Mouse (Mus musculus): Measurements from ENCODE around the gene Igf1r. TPM values are rescaled to one million over a fixed set of nuclear protein-coding genes. Genes with fewer than 3 reads are reported as not detected.
"Not testable (repeated sequence)": the region's sequence is repeated elsewhere in the genome, so short reads cannot be mapped to it uniquely, and the experiment has no call there.

The Igf1r gene
- polyA plus RNA-seq, 1 experiment from 2014 or later = 34.7 TPM

- H3K36me3 ChIP-seq = no peaks in the 10 kb centered on the region
- H3K9me3 ChIP-seq = no peaks in the 10 kb centered on the region
- H3K4me1 ChIP-seq = peaks cover 18% of the 10 kb centered on the region
- H3K4me3 ChIP-seq = no peak overlapping the region; the same call in 1 of the 2 replicates
- ATAC-seq (ENCODE audit: low FRiP score, low read depth) = no peak
- no peak overlapping the region for H3K9ac ChIP-seq
- peak overlapping the region; percentile 58 for H3K4me2 ChIP-seq (replicated peaks)
- H3K27me3 ChIP-seq (replicated peaks) = peaks cover 6% of the 10 kb centered on the region
- H3K27ac ChIP-seq = no peak overlapping the region
- WGBS = 56% methylated on average over 8 of the region's 8 CpGs
These were observed 310.9 kb downstream of the Igf1r start for GRCm38 (mm10) chr7:68263346-68264027.

- peaks cover 18% of the 10 kb centered on the region for H3K4me1 ChIP-seq
- H3K9ac ChIP-seq = no peak within 1 kb of the TSS
- no peaks in the 10 kb centered on the region for H3K36me3 ChIP-seq
- no peaks in the 10 kb centered on the region for H3K9me3 ChIP-seq
- peaks cover 6% of the 10 kb centered on the region for H3K27me3 ChIP-seq (replicated peaks)
- H3K4me2 ChIP-seq (replicated peaks) = peak within 1 kb of the TSS; percentile 58
- ATAC-seq (ENCODE audit: low FRiP score, low read depth) = 0 out of 2 replicates have a peak, but pooled peaks have one; percentile 57
- 6% methylated on average over 25 of the region's 25 CpGs for WGBS
- H3K4me3 ChIP-seq = no peak within 1 kb of the TSS; the same call in 1 of the 2 replicates
- H3K27ac ChIP-seq = no peak within 1 kb of the TSS
These were observed 311.4 kb downstream of the Igf1r start, which contains the start of gene Pgpep1l for GRCm38 (mm10) chr7:68264028-68264453. Gene Pgpep1l (minus strand): TSS chr7:68264233.

GRCm38 (mm10) chr7:68264531-68264930 lies 311.9 kb downstream of the Igf1r start:
- H3K9ac ChIP-seq = no peak overlapping the region
- H3K27ac ChIP-seq = no peak overlapping the region
- H3K9me3 ChIP-seq = no peaks in the 10 kb centered on the region
- peak overlapping the region; percentile 58 for H3K4me2 ChIP-seq (replicated peaks)
- peaks cover 18% of the 10 kb centered on the region for H3K4me1 ChIP-seq
- 13% methylated on average over 14 of the region's 14 CpGs for WGBS
- no peak for ATAC-seq (ENCODE audit: low FRiP score, low read depth)
- H3K36me3 ChIP-seq = no peaks in the 10 kb centered on the region
- peaks cover 6% of the 10 kb centered on the region for H3K27me3 ChIP-seq (replicated peaks)
- H3K4me3 ChIP-seq = no peak overlapping the region

- WGBS = 15% methylated on average over 7 of the region's 7 CpGs
- Histone ChIP-seq H3K4me3 (no peak overlapping the region), H3K4me2 (replicated peaks) (no peak overlapping the region), H3K27ac (no peak overlapping the region), H3K9me3 (no peaks in the 10 kb centered on the region), H3K27me3 (replicated peaks) (peaks cover 6% of the 10 kb centered on the region), H3K9ac (no peak overlapping the region), H3K36me3 (no peaks in the 10 kb centered on the region), H3K4me1 (peaks cover 18% of the 10 kb centered on the region)
- ATAC-seq (ENCODE audit: low FRiP score, low read depth) = no peak
These were observed 312.8 kb downstream of the Igf1r start for GRCm38 (mm10) chr7:68265391-68265790.

GRCm38 (mm10) chr7:68266691-68267090 lies 314.1 kb downstream of the Igf1r start:
- Histone ChIP-seq H3K4me1 (peaks cover 18% of the 10 kb centered on the region), H3K27ac (no peak overlapping the region), H3K4me2 (replicated peaks) (no peak overlapping the region), H3K4me3 (no peak overlapping the region), H3K9me3 (no peaks in the 10 kb centered on the region), H3K27me3 (replicated peaks) (peaks cover 6% of the 10 kb centered on the region), H3K36me3 (no peaks in the 10 kb centered on the region), H3K9ac (no peak overlapping the region)
- no peak for ATAC-seq (ENCODE audit: low FRiP score, low read depth)
- WGBS = 25% methylated on average over 6 of the region's 6 CpGs

GRCm38 (mm10) chr7:68270551-68270950 lies 317.9 kb downstream of the Igf1r start:
- 0 out of 2 replicates have a peak, but pooled peaks cover 5% of the 10 kb centered on the region for H3K27me3 ChIP-seq (replicated peaks)
- no peak overlapping the region for H3K4me3 ChIP-seq
- no peak overlapping the region for H3K9ac ChIP-seq
- no peak overlapping the region for H3K27ac ChIP-seq
- H3K9me3 ChIP-seq = no peaks in the 10 kb centered on the region
- H3K4me2 ChIP-seq (replicated peaks) = no peak overlapping the region
- no peaks in the 10 kb centered on the region for H3K36me3 ChIP-seq
- peaks cover 8% of the 10 kb centered on the region; the same call in 1 of the 2 replicates for H3K4me1 ChIP-seq
- ATAC-seq (ENCODE audit: low FRiP score, low read depth) = no peak
- 76% methylated on average over 4 of the region's 4 CpGs for WGBS

- Histone ChIP-seq H3K27me3 (replicated peaks) (peaks cover 15% of the 10 kb centered on the region), H3K27ac (no peak overlapping the region), H3K4me2 (replicated peaks) (no peak overlapping the region), H3K4me3 (no peak overlapping the region), H3K4me1 (peaks cover 13% of the 10 kb centered on the region), H3K36me3 (no peaks in the 10 kb centered on the region), H3K9ac (no peak overlapping the region), H3K9me3 (no peaks in the 10 kb centered on the region)
- no peak for ATAC-seq (ENCODE audit: low FRiP score, low read depth)
- WGBS = 93% methylated on average over 6 of the region's 6 CpGs
These were observed 319.2 kb downstream of the Igf1r start for GRCm38 (mm10) chr7:68271816-68272215.

- no peaks in the 10 kb centered on the region for H3K36me3 ChIP-seq
- H3K4me2 ChIP-seq (replicated peaks) = no peak overlapping the region
- H3K27me3 ChIP-seq (replicated peaks) = peaks cover 17% of the 10 kb centered on the region
- H3K4me1 ChIP-seq = peaks cover 12% of the 10 kb centered on the region
- H3K9me3 ChIP-seq = no peaks in the 10 kb centered on the region
- ATAC-seq (ENCODE audit: low FRiP score, low read depth) = no peak
- WGBS = 79% methylated on average over 10 of the region's 10 CpGs
- H3K4me3 ChIP-seq = no peak overlapping the region
- H3K9ac ChIP-seq = no peak overlapping the region
- H3K27ac ChIP-seq = no peak overlapping the region
These were observed 320.0 kb downstream of the Igf1r start for GRCm38 (mm10) chr7:68272607-68273006.

GRCm38 (mm10) chr7:68273515-68273914 lies 320.9 kb downstream of the Igf1r start, which contains the start of gene Fam169b:
Gene Fam169b (plus strand): TSS chr7:68273839.
- no peaks in the 10 kb centered on the region for H3K9me3 ChIP-seq
- H3K4me3 ChIP-seq = no peak within 1 kb of the TSS
- ATAC-seq (ENCODE audit: low FRiP score, low read depth) = no peak
- no peak within 1 kb of the TSS for H3K9ac ChIP-seq
- H3K4me2 ChIP-seq (replicated peaks) = no peak within 1 kb of the TSS
- no peaks in the 10 kb centered on the region for H3K36me3 ChIP-seq
- H3K27me3 ChIP-seq (replicated peaks) = peaks cover 17% of the 10 kb centered on the region
- H3K27ac ChIP-seq = no peak within 1 kb of the TSS
- peaks cover 12% of the 10 kb centered on the region for H3K4me1 ChIP-seq

- Histone ChIP-seq H3K4me2 (replicated peaks) (no peak overlapping the region), H3K36me3 (no peaks in the 10 kb centered on the region), H3K27ac (no peak overlapping the region), H3K4me3 (no peak overlapping the region), H3K9ac (no peak overlapping the region), H3K9me3 (no peaks in the 10 kb centered on the region), H3K4me1 (peaks cover 12% of the 10 kb centered on the region), H3K27me3 (replicated peaks) (peaks cover 17% of the 10 kb centered on the region)
- no peak for ATAC-seq (ENCODE audit: low FRiP score, low read depth)
- WGBS = 51% methylated on average over 2 of the region's 2 CpGs
These were observed 321.6 kb downstream of the Igf1r start for GRCm38 (mm10) chr7:68274218-68274617.

GRCm38 (mm10) chr7:68274951-68275350 lies 322.3 kb downstream of the Igf1r start:
- no peak overlapping the region for H3K27ac ChIP-seq
- 72% methylated on average over 9 of the region's 9 CpGs for WGBS
- peaks cover 12% of the 10 kb centered on the region for H3K4me1 ChIP-seq
- H3K4me2 ChIP-seq (replicated peaks) = no peak overlapping the region
- peaks cover 17% of the 10 kb centered on the region for H3K27me3 ChIP-seq (replicated peaks)
- H3K4me3 ChIP-seq = no peak overlapping the region
- H3K9me3 ChIP-seq = no peaks in the 10 kb centered on the region
- H3K9ac ChIP-seq = no peak overlapping the region
- H3K36me3 ChIP-seq = no peaks in the 10 kb centered on the region
- ATAC-seq (ENCODE audit: low FRiP score, low read depth) = no peak

- not testable (repeated sequence) for H3K9me3 ChIP-seq; H3K27ac ChIP-seq; ATAC-seq (ENCODE audit: low FRiP score, low read depth); H3K36me3 ChIP-seq; H3K4me3 ChIP-seq; H3K9ac ChIP-seq
- Histone ChIP-seq H3K4me2 (replicated peaks) (peak overlapping the region; percentile 66), H3K27me3 (replicated peaks) (peaks cover 17% of the 10 kb centered on the region), H3K4me1 (peaks cover 12% of the 10 kb centered on the region)
- 45% methylated on average over 9 of the region's 9 CpGs for WGBS
These were observed 322.8 kb downstream of the Igf1r start for GRCm38 (mm10) chr7:68275445-68275837.
